Mouse (Mus musculus) embryonic fibroblast, embryonic 13.5 days (primary cell): ENCODE measurements around the gene Trf. TPM values are rescaled to one million over a fixed set of nuclear protein-coding genes. Genes with fewer than 3 reads are reported as not detected.

Source experiments
- H3K27ac ChIP-seq: 2 replicates; pipeline ENCODE4 v1.5.1; 2012; ENCODE audit warnings: low read length, control low read depth, inconsistent platforms; ENCODE audit not compliant: insufficient read depth
- H3K4me1 ChIP-seq: 2 replicates; pipeline ENCODE4 v1.6.1; 2011; ENCODE audit warnings: low read length; ENCODE audit not compliant: control insufficient read depth, insufficient read depth
- H3K4me3 ChIP-seq: 2 replicates; pipeline ENCODE4 v1.5.1; 2011; ENCODE audit warnings: mild to moderate bottlenecking, control low read depth, low read length; ENCODE audit not compliant: insufficient read depth
- CTCF ChIP-seq: IDR thresholded peaks from 2 replicates; pipeline ENCODE4 v1.5.1; 2011; ENCODE audit warnings: mild to moderate bottlenecking, control low read depth, low read length, moderate library complexity, borderline replicate concordance; ENCODE audit not compliant: insufficient read depth
- POLR2A ChIP-seq: IDR thresholded peaks from 2 replicates; pipeline ENCODE4 v1.6.1; 2011; ENCODE audit warnings: low read depth, mild to moderate bottlenecking, control low read depth, low read length, moderate library complexity
- polyA plus RNA-seq: library from polyadenylated mRNA; stranded (reverse); fragments of >200 nt; gene quantifications from 2 replicates; pipeline ENCODE4 v1.2.4, GENCODE M21; 2011; ENCODE audit warnings: low read depth; ENCODE audit not compliant: missing spikeins, insufficient read length

The Trf gene
- polyA plus RNA-seq, 1 experiment = 2.2 TPM

GRCm38 (mm10) chr9:103241206-103241605, 11.0 kb upstream of the Trf start:
- Histone ChIP-seq H3K4me1 (no peaks in the 10 kb centered on the region), H3K27ac (no peak overlapping the region), H3K4me3 (no peak overlapping the region)
- no peak for TF ChIP-seq CTCF

- Histone ChIP-seq H3K4me3 (no peak overlapping the region), H3K4me1 (no peaks in the 10 kb centered on the region), H3K27ac (no peak overlapping the region)
- TF ChIP-seq CTCF (no peak), POLR2A (no peak)
Observed at GRCm38 (mm10) chr9:103239471-103239870, 9.2 kb upstream of the Trf start.

- H3K4me1 ChIP-seq = no peaks in the 10 kb centered on the region
- no peak for TF ChIP-seq CTCF
- TF ChIP-seq POLR2A = no peak
- no peak overlapping the region for H3K27ac ChIP-seq
- H3K4me3 ChIP-seq = no peak overlapping the region
Observed at GRCm38 (mm10) chr9:103234565-103235165, 4.4 kb upstream of the Trf start.

GRCm38 (mm10) chr9:103234059-103234458, 3.8 kb upstream of the Trf start:
- H3K4me1 ChIP-seq = no peaks in the 10 kb centered on the region
- TF ChIP-seq CTCF = no peak
- no peak for TF ChIP-seq POLR2A

GRCm38 (mm10) chr9:103233006-103233395, 2.8 kb upstream of the Trf start:
- Histone ChIP-seq H3K4me1 (no peaks in the 10 kb centered on the region), H3K4me3 (no peak overlapping the region), H3K27ac (no peak overlapping the region)
- TF ChIP-seq CTCF (no peak), POLR2A (no peak)

More at GRCm38 (mm10) chr9:103234059-103234458, 3.8 kb upstream of the Trf start:
- Histone ChIP-seq H3K4me3 (no peak overlapping the region), H3K27ac (no peak overlapping the region)

- Histone ChIP-seq H3K4me3 (no peak overlapping the region), H3K4me1 (no peaks in the 10 kb centered on the region), H3K27ac (no peak overlapping the region)
- TF ChIP-seq CTCF (no peak), POLR2A (no peak)
Observed at GRCm38 (mm10) chr9:103232232-103233005, 2.2 kb upstream of the Trf start.

- no peak overlapping the region for H3K4me3 ChIP-seq
- H3K4me1 ChIP-seq = no peaks in the 10 kb centered on the region
- TF ChIP-seq POLR2A = no peak
- no peak for TF ChIP-seq CTCF
- no peak overlapping the region for H3K27ac ChIP-seq
Observed at GRCm38 (mm10) chr9:103229037-103229867, 992 bp downstream of the Trf start.

- TF ChIP-seq CTCF = no peak
- no peak for TF ChIP-seq POLR2A
- H3K4me3 ChIP-seq = no peak overlapping the region
- H3K27ac ChIP-seq = no peak overlapping the region
- H3K4me1 ChIP-seq = no peaks in the 10 kb centered on the region
Observed at GRCm38 (mm10) chr9:103228370-103229003, 1.8 kb downstream of the Trf start.

- TF ChIP-seq CTCF (no peak), POLR2A (no peak)
- H3K4me3 ChIP-seq = no peak overlapping the region
- H3K27ac ChIP-seq = no peak overlapping the region
- no peaks in the 10 kb centered on the region for H3K4me1 ChIP-seq
Observed at GRCm38 (mm10) chr9:103227760-103228159, 2.5 kb downstream of the Trf start.
